Mouse (Mus musculus) heart, adult 2 months (tissue): ENCODE results near the gene Kmt2c.

Source experiments
- CTCF ChIP-seq: fragments of 200-600 bp; IDR thresholded peaks from 2 replicates; pipeline ENCODE4 v1.8.1; 2022; ENCODE audit warnings: antibody characterized with exemption, mild to moderate bottlenecking, moderate library complexity
- POLR2A ChIP-seq: fragments of 200-500 bp; IDR thresholded peaks from 2 replicates; pipeline ENCODE4 v1.6.1; 2011; ENCODE audit warnings: mild to moderate bottlenecking, low read depth, low read length, control low read depth; ENCODE audit not compliant: insufficient read depth

- TF ChIP-seq POLR2A: no peak
- no peak for TF ChIP-seq CTCF
These were observed 34.7 kb upstream of the Kmt2c start for GRCm38 (mm10) chr5:25533298-25533697.
